Mouse (Mus musculus): ENCODE results near the gene Vmac. TPM values are rescaled to one million over a fixed set of nuclear protein-coding genes. Genes with fewer than 3 reads are reported as not detected.

Gene Vmac
- 9.0 TPM for total RNA-seq (2023)

DNA sequence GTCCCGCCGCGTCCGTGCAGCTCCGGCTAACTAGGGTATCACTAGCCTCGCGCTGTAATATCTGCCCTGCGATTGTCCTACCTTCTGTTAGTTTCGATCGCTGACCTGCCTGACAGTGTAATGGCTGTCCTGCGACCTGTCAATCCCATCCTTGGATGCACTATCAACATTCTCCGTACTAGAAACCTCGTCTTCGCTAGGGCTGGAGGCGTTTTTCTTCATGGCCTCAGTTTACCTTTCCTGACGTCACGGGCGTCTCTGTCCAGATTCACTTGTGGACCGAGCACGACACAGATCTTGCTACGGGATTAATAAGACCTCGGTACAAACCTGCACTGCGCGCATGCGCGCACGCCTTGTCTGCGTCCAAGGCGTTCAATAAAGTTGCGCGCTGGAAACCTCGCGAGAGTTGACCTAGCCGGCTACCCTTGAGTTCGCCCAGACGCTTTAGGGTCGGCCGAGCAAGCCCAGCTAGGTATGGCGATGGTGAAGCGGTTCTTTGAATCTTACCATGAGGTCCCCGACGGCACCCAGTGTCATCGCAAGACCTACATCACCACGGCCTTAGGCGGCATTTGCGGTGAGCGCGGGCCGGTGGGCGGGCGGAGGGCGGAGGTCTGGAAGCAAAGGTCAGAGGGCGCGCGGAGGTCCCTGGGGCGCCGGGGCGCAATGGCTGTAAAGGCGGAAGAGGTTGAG, at the start of gene Vmac, which contains the start of gene Ndufa11:
TSS of gene Vmac (minus strand) at position 660 of the 696 bp plus-strand sequence.
TSS of gene Ndufa11 (plus strand) at position 405 of the 696 bp plus-strand sequence.

DNA sequence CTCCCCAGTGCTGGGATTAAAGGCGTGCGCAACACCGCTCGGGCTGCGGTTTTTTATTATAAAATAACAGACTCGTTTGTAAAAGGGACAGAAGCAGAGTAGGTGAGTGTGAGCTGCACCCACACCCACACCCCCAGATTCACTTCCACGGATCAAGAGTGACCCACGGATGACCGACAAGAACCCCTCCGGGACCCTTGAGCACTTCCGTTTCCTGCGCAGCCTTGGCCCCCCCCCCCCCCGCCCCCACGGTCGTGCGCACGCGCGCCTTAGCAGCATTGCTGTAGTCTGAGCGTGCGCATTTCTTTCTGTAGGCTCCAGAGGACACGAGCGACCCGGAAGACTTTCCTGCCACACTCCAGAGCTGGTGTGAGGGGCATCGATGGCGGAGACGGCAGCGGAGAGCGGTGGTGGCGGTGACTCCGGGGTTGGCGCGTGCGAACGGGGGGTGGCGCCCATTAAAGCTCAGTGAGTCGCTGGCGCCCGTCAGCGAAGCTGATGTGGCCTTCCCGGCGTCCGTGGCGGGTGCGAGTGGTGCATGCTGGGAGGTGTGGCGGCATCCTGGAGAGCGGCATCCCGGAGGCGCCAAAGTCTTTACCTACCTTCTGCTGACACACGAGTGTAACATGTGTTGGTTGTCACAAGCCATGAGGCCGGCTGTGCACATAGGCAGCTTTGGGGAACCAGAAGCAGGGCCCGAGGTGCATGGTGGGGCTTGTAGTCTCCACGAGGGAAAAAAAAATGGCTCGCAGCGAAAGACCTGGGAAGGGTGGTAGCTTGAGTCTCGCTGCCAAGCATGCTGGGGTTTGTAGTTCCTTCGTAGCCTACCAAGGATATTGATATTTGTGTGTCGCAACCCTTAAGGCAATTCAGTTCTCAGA, 46.9 kb upstream of the Vmac start, which contains the start of gene Dus3l:
TSS of gene Dus3l (plus strand) at position 284 of the 881 bp plus-strand sequence.

GRCm38 (mm10) chr17:56757416-56758123, 39.7 kb upstream of the Vmac start, which contains the start of gene Nrtn:
Gene Nrtn (minus strand): TSS chr17:56757530.

GRCm38 (mm10) chr17:56672941-56673646, 44.7 kb downstream of the Vmac start, which contains the start of gene Ranbp3:
Gene Ranbp3 (plus strand): TSS chr17:56673294.

Other genes with a start within 250 kb of the Vmac start
- 14.9 TPM for gene Ptprs, start 241.5 kb downstream of the Vmac start, total RNA-seq (2023)
- not detected for gene Znrf4, start 205.6 kb downstream of the Vmac start, total RNA-seq (2023)
- gene Gm20219, start 163.6 kb downstream of the Vmac start, total RNA-seq (2023) = 9.5 TPM
- gene Safb2, start 133.4 kb downstream of the Vmac start, total RNA-seq (2023) = 498 TPM
- gene Safb, start 133.2 kb downstream of the Vmac start, total RNA-seq (2023) = 329 TPM
- gene 2410015M20Rik, start 108.3 kb downstream of the Vmac start, total RNA-seq (2023) = 88.1 TPM
- 1,881 TPM for gene Rpl36, start 104.6 kb downstream of the Vmac start, total RNA-seq (2023)
- gene Lonp1, start 91.1 kb downstream of the Vmac start, total RNA-seq (2023) = 53.2 TPM
- gene Catsperd, start 89.9 kb downstream of the Vmac start, total RNA-seq (2023) = 0.64 TPM
- gene Ranbp3, start 44.7 kb downstream of the Vmac start, total RNA-seq (2023) = 105 TPM
- gene Ndufa11, start 255 bp downstream of the Vmac start, total RNA-seq (2023) = 40.0 TPM
- not detected for gene Nrtn, start 39.5 kb upstream of the Vmac start, total RNA-seq (2023)
- 54.3 TPM for gene Dus3l, start 46.7 kb upstream of the Vmac start, total RNA-seq (2023)
- 0.70 TPM for gene Prr22, start 52.2 kb upstream of the Vmac start, total RNA-seq (2023)
- gene Rfx2, start 113.0 kb upstream of the Vmac start, total RNA-seq (2023) = 11.5 TPM
- not detected for gene Acsbg2, start 156.4 kb upstream of the Vmac start, total RNA-seq (2023)
- 0.47 TPM for gene 1700061G19Rik, start 157.5 kb upstream of the Vmac start, total RNA-seq (2023)
- 32.9 TPM for gene Mllt1, start 217.4 kb upstream of the Vmac start, total RNA-seq (2023)